Mouse (Mus musculus): ENCODE measurements around the gene 0610040J01Rik. TPM values are rescaled to one million over a fixed set of nuclear protein-coding genes. Genes with fewer than 3 reads are reported as not detected.

0610040J01Rik gene
- polyA plus RNA-seq, 1 experiment from 2014 or later = 1.2 TPM

Other genes starting within 250 kb of the 0610040J01Rik start
- gene Nwd2, start 163.3 kb upstream of the 0610040J01Rik start, polyA plus RNA-seq (2016; fragmentation: Nextera tagmentation; extraction: Ambion mirVana) = 1.1 and 1.7 TPM in 2 replicates
- 11.8 and 12.5 TPM in 2 replicates for gene Rell1, start 156.5 kb downstream of the 0610040J01Rik start, polyA plus RNA-seq (2016; fragmentation: Nextera tagmentation; extraction: Ambion mirVana)

All from midbrain, embryonic 10.5 days (tissue).